Mouse (Mus musculus) stomach, postnatal 0 days (tissue): Measurements from ENCODE around the gene Tspan32. TPM values are rescaled to one million over a fixed set of nuclear protein-coding genes. Genes with fewer than 3 reads are reported as not detected.

Experiments used
- ATAC-seq: fragments of 200-750 bp; cut with Nextera tagmentation; 2 replicates; pipeline ENCODE4 v1.8.0; 2017; ENCODE audit not compliant: low FRiP score, low TSS enrichment
- DNase-seq: peaks from one replicate; pipeline ENCODE4 v3.0.0-alpha.2; 2016; ENCODE audit warnings: low spot score
- H3K27ac ChIP-seq: fragments of 300-500 bp; sonication (generic); replicated peaks from 2 replicates; pipeline ENCODE4 v1.5.1; 2014; ENCODE audit warnings: mild to moderate bottlenecking, control low read depth
- H3K27me3 ChIP-seq: fragments of 300-500 bp; sonication (generic); 2 replicates; pipeline ENCODE4 v1.6.1; 2014; ENCODE audit warnings: low read length; ENCODE audit not compliant: control insufficient read depth, insufficient read depth
- H3K36me3 ChIP-seq: fragments of 300-500 bp; sonication (generic); 2 replicates; pipeline ENCODE4 v1.6.1; 2014; ENCODE audit warnings: low read length, mixed read lengths; ENCODE audit not compliant: control insufficient read depth, insufficient read depth
- H3K4me1 ChIP-seq: fragments of 300-500 bp; sonication (generic); replicated peaks from 2 replicates; pipeline ENCODE4 v1.6.1; 2014; ENCODE audit warnings: antibody characterized with exemption; ENCODE audit not compliant: control insufficient read depth, insufficient read depth
- H3K4me2 ChIP-seq: fragments of 300-500 bp; sonication (generic); replicated peaks from 2 replicates; pipeline ENCODE4 v1.6.1; 2014; ENCODE audit warnings: low read depth, mild to moderate bottlenecking, control low read depth, moderate library complexity
- H3K4me3 ChIP-seq: fragments of 300-500 bp; sonication (generic); 2 replicates; pipeline ENCODE4 v1.5.1; 2014; ENCODE audit warnings: low read depth, low read length, control low read depth
- H3K9ac ChIP-seq: fragments of 300-500 bp; sonication (generic); 2 replicates; pipeline ENCODE4 v1.6.1; 2014; ENCODE audit warnings: mild to moderate bottlenecking, low read length, control low read depth, mixed read lengths
- H3K9me3 ChIP-seq: fragments of 300-500 bp; sonication (generic); 2 replicates; pipeline ENCODE4 v1.6.1; 2016; ENCODE audit warnings: low read length; ENCODE audit not compliant: control insufficient read depth
- CTCF ChIP-seq: IDR thresholded peaks from 2 replicates; pipeline ENCODE4 v1.5.1; 2016; ENCODE audit warnings: antibody characterized with exemption, low read depth, mild to moderate bottlenecking, moderate library complexity
- EP300 ChIP-seq: optimal IDR thresholded peaks from 2 replicates; pipeline ENCODE3; 2016; ENCODE audit warnings: antibody characterized with exemption
- WGBS: fragments of 180-500 bp; shearing (Covaris S2); extraction: QIAGEN DNeasy Blood & Tissue Kit; methylation state at CpG from one replicate; pipeline ENCODE4 v1.1.7; 2014; 5-methylcytosine and 5-hydroxymethylcytosine counted together
- polyA plus RNA-seq: library from polyadenylated mRNA; unstranded; fragments of >200 nt; fragmentation: Nextera tagmentation; extraction: Ambion mirVana; gene quantifications from 2 replicates; pipeline ENCODE4 v1.2.1, GENCODE M21; 2015

Tspan32 gene
- polyA plus RNA-seq, result 0.61 and 0.98 TPM in 2 replicates

- 71% methylated on average over 4 of the region's 4 CpGs for WGBS
- ATAC-seq (no peak), DNase-seq (no peak)
- H3K27me3 ChIP-seq, result no peaks in the 10 kb centered on the region
- H3K4me2 ChIP-seq, result no peak within 1 kb of the TSS
- H3K4me3 ChIP-seq, result no peak within 1 kb of the TSS
- TF ChIP-seq CTCF (no peak), EP300 (no peak)
- H3K4me1 ChIP-seq, result peaks cover 10% of the 10 kb centered on the region; the same call in 1 of the 2 replicates
- no peaks in the 10 kb centered on the region for H3K9me3 ChIP-seq
- H3K9ac ChIP-seq, result no peak within 1 kb of the TSS
- H3K27ac ChIP-seq, result no peak within 1 kb of the TSS
- H3K36me3 ChIP-seq, result no peaks in the 10 kb centered on the region
These were observed at the start of gene Tspan32 for GRCm38 (mm10) chr7:143004727-143005343. Gene Tspan32 (plus strand): TSS chr7:143005046.

- WGBS, result 66% methylated on average over 2 of the region's 2 CpGs
- no peak for TF ChIP-seq CTCF
- TF ChIP-seq EP300, result no peak
- Histone ChIP-seq H3K4me1 (no peaks in the 10 kb centered on the region), H3K4me2 (no peak overlapping the region), H3K36me3 (no peaks in the 10 kb centered on the region), H3K4me3 (no peak overlapping the region), H3K9me3 (no peaks in the 10 kb centered on the region), H3K27ac (0 out of 2 replicates have a peak overlapping the region, but pooled peaks have one; percentile 18), H3K9ac (no peak overlapping the region), H3K27me3 (no peaks in the 10 kb centered on the region)
- DNase-seq, result peak; percentile 35
- peak; percentile 63; the same call in 1 of the 2 replicates for ATAC-seq
These were observed 48.8 kb upstream of the Tspan32 start for GRCm38 (mm10) chr7:142956018-142956417.

- WGBS, result 96% methylated on average over 1 of the region's 1 CpGs
- Histone ChIP-seq H3K4me1 (no peaks in the 10 kb centered on the region), H3K9ac (no peak overlapping the region), H3K27me3 (no peaks in the 10 kb centered on the region), H3K4me3 (no peak overlapping the region), H3K36me3 (no peaks in the 10 kb centered on the region), H3K9me3 (no peaks in the 10 kb centered on the region), H3K4me2 (no peak overlapping the region), H3K27ac (no peak overlapping the region)
- TF ChIP-seq CTCF, result no peak
- TF ChIP-seq EP300, result no peak
- no peak for DNase-seq
- no peak for ATAC-seq
These were observed 46.0 kb upstream of the Tspan32 start for GRCm38 (mm10) chr7:142958817-142959216.

- Histone ChIP-seq H3K27me3 (no peaks in the 10 kb centered on the region), H3K4me1 (no peaks in the 10 kb centered on the region), H3K4me3 (no peak overlapping the region), H3K36me3 (no peaks in the 10 kb centered on the region), H3K4me2 (no peak overlapping the region), H3K9ac (no peak overlapping the region), H3K27ac (no peak overlapping the region), H3K9me3 (no peaks in the 10 kb centered on the region)
- no peak for ATAC-seq
- DNase-seq, result no peak
- 69% methylated on average over 4 of the region's 4 CpGs for WGBS
- TF ChIP-seq CTCF (no peak), EP300 (no peak)
These were observed 45.1 kb upstream of the Tspan32 start for GRCm38 (mm10) chr7:142959752-142960151.

GRCm38 (mm10) chr7:142967414-142967883, 37.4 kb upstream of the Tspan32 start:
- ATAC-seq (peak; percentile 90), DNase-seq (peak; percentile 89)
- Histone ChIP-seq H3K27ac (peak overlapping the region; percentile 86), H3K4me2 (peak overlapping the region; percentile 82), H3K4me1 (peaks cover 9% of the 10 kb centered on the region; the same call in 1 of the 2 replicates), H3K9ac (peak overlapping the region; percentile 50), H3K9me3 (no peaks in the 10 kb centered on the region), H3K4me3 (peak overlapping the region; percentile 41), H3K36me3 (no peaks in the 10 kb centered on the region), H3K27me3 (peaks cover 14% of the 10 kb centered on the region; the same call in 1 of the 2 replicates)
- WGBS, result 2% methylated on average over 35 of the region's 36 CpGs
- TF ChIP-seq CTCF, result no peak
- TF ChIP-seq EP300, result no peak
